Mouse (Mus musculus): ENCODE measurements around the gene Dll4. TPM values are rescaled to one million over a fixed set of nuclear protein-coding genes. Genes with fewer than 3 reads are reported as not detected.

Gene Dll4
- total RNA-seq, 1 experiment = 0.27 TPM

- in situ Hi-C loops (cut with MboI; ENCODE audit: low sequenced_read_pairs in 2 of 2, unreplicated experiment in 2 of 2) = no loop called here
- TF ChIP-seq MAFK (IDR thresholded peaks at IDR 0.05; ENCODE audit: insufficient read depth, low read depth, low read length) (no peak), ZC3H11A (IDR thresholded peaks at IDR 0.05; ENCODE audit: borderline replicate concordance, low read depth, low read length) (no peak), ZNF384 (IDR thresholded peaks at IDR 0.05; ENCODE audit: low read depth, low read length) (no peak), CHD2 (IDR thresholded peaks at IDR 0.05; ENCODE audit: low read depth, low read length) (no peak), HCFC1 (IDR thresholded peaks at IDR 0.05; ENCODE audit: borderline replicate concordance, insufficient read depth, low read length) (no peak)
- no peak for DNase-seq (ENCODE audit: low read depth, low spot score)
Observed at GRCm38 (mm10) chr2:119355089-119355488, 29.5 kb downstream of the Dll4 start.

GRCm38 (mm10) chr2:119355651-119356050, 30.1 kb downstream of the Dll4 start:
- Histone ChIP-seq H3K9ac (ENCODE audit: insufficient read depth, low read depth, low read length, poor library complexity, severe bottlenecking) (no peak overlapping the region), H3K4me3 (ENCODE audit: insufficient read depth in 1 of 2, low read depth in 1 of 2, low read length in 2 of 2, poor library complexity in 1 of 2, severe bottlenecking in 1 of 2) (no peak overlapping the region), H3K27ac (ENCODE audit: insufficient read depth, low read depth, low read length, poor library complexity, severe bottlenecking) (no peak overlapping the region), H3K36me3 (ENCODE audit: control insufficient read depth, insufficient read depth, low read length, poor library complexity, severe bottlenecking) (peaks cover 11% of the 10 kb centered on the region; the same call in 1 of the 2 replicates), H3K9me3 (ENCODE audit: control insufficient read depth, insufficient read depth, low read depth, low read length) (no peaks in the 10 kb centered on the region), H3K4me1 (ENCODE audit: control insufficient read depth in 2 of 2, insufficient read depth in 2 of 2, low read length in 2 of 2, poor library complexity in 1 of 2) (peaks cover 0 to under 1% of the 10 kb centered on the region in 2 experiments; a peak in 1 of 4 replicates)
- no peak for DNase-seq (ENCODE audit: low read depth, low spot score)
- in situ Hi-C loops (cut with MboI; ENCODE audit: low sequenced_read_pairs in 2 of 2, unreplicated experiment in 2 of 2) = no loop called here
- TF ChIP-seq ZC3H11A (IDR thresholded peaks at IDR 0.05; ENCODE audit: borderline replicate concordance, low read depth, low read length) (no peak), ZNF384 (IDR thresholded peaks at IDR 0.05; ENCODE audit: low read depth, low read length) (no peak), HCFC1 (IDR thresholded peaks at IDR 0.05; ENCODE audit: borderline replicate concordance, insufficient read depth, low read length) (no peak), MAFK (IDR thresholded peaks at IDR 0.05; ENCODE audit: insufficient read depth, low read depth, low read length) (no peak), CHD2 (IDR thresholded peaks at IDR 0.05; ENCODE audit: low read depth, low read length) (no peak)

More at GRCm38 (mm10) chr2:119355089-119355488, 29.5 kb downstream of the Dll4 start:
- Histone ChIP-seq H3K27ac (ENCODE audit: insufficient read depth, low read depth, low read length, poor library complexity, severe bottlenecking) (no peak overlapping the region), H3K9ac (ENCODE audit: insufficient read depth, low read depth, low read length, poor library complexity, severe bottlenecking) (no peak overlapping the region), H3K4me1 (ENCODE audit: control insufficient read depth in 2 of 2, insufficient read depth in 2 of 2, low read length in 2 of 2, poor library complexity in 1 of 2) (peaks cover 0 to 3% of the 10 kb centered on the region in 2 experiments; a peak in 1 of 4 replicates), H3K36me3 (ENCODE audit: control insufficient read depth, insufficient read depth, low read length, poor library complexity, severe bottlenecking) (peaks cover 11% of the 10 kb centered on the region; the same call in 1 of the 2 replicates), H3K4me3 (ENCODE audit: insufficient read depth in 1 of 2, low read depth in 1 of 2, low read length in 2 of 2, poor library complexity in 1 of 2, severe bottlenecking in 1 of 2) (no peak overlapping the region), H3K9me3 (ENCODE audit: control insufficient read depth, insufficient read depth, low read depth, low read length) (no peaks in the 10 kb centered on the region)

- no peak overlapping the region for H3K27ac ChIP-seq (ENCODE audit: insufficient read depth, low read depth, low read length, poor library complexity, severe bottlenecking)
- H3K9me3 ChIP-seq (ENCODE audit: control insufficient read depth, insufficient read depth, low read depth, low read length) = no peaks in the 10 kb centered on the region
- no peak overlapping the region for H3K4me3 ChIP-seq (ENCODE audit: insufficient read depth in 1 of 2, low read depth in 1 of 2, low read length in 2 of 2, poor library complexity in 1 of 2, severe bottlenecking in 1 of 2)
- no peak for DNase-seq (ENCODE audit: low read depth, low spot score)
- H3K36me3 ChIP-seq (ENCODE audit: control insufficient read depth, insufficient read depth, low read length, poor library complexity, severe bottlenecking) = peaks cover 11% of the 10 kb centered on the region; the same call in 1 of the 2 replicates
- in situ Hi-C loops (cut with MboI; ENCODE audit: low sequenced_read_pairs in 2 of 2, unreplicated experiment in 2 of 2) = no loop called here
- no peak for TF ChIP-seq CHD2 (IDR thresholded peaks at IDR 0.05; ENCODE audit: low read depth, low read length)
- TF ChIP-seq MAFK (IDR thresholded peaks at IDR 0.05; ENCODE audit: insufficient read depth, low read depth, low read length) = no peak
- no peak for TF ChIP-seq ZNF384 (IDR thresholded peaks at IDR 0.05; ENCODE audit: low read depth, low read length)
- TF ChIP-seq ZC3H11A (IDR thresholded peaks at IDR 0.05; ENCODE audit: borderline replicate concordance, low read depth, low read length) = no peak
- TF ChIP-seq HCFC1 (IDR thresholded peaks at IDR 0.05; ENCODE audit: borderline replicate concordance, insufficient read depth, low read length) = no peak
- no peak overlapping the region for H3K9ac ChIP-seq (ENCODE audit: insufficient read depth, low read depth, low read length, poor library complexity, severe bottlenecking)
- H3K4me1 ChIP-seq (ENCODE audit: control insufficient read depth in 2 of 2, insufficient read depth in 2 of 2, low read length in 2 of 2, poor library complexity in 1 of 2) = no peaks in the 10 kb centered on the region; a peak in 1 of 4 replicates
Observed at GRCm38 (mm10) chr2:119356310-119356709, 30.7 kb downstream of the Dll4 start.

GRCm38 (mm10) chr2:119356805-119357204, 31.2 kb downstream of the Dll4 start:
- H3K9ac ChIP-seq (ENCODE audit: insufficient read depth, low read depth, low read length, poor library complexity, severe bottlenecking) = no peak overlapping the region
- no peak overlapping the region for H3K27ac ChIP-seq (ENCODE audit: insufficient read depth, low read depth, low read length, poor library complexity, severe bottlenecking)
- DNase-seq (ENCODE audit: low read depth, low spot score) = no peak
- no peak for TF ChIP-seq MAFK (IDR thresholded peaks at IDR 0.05; ENCODE audit: insufficient read depth, low read depth, low read length)
- TF ChIP-seq ZC3H11A (IDR thresholded peaks at IDR 0.05; ENCODE audit: borderline replicate concordance, low read depth, low read length) = no peak
- TF ChIP-seq ZNF384 (IDR thresholded peaks at IDR 0.05; ENCODE audit: low read depth, low read length) = no peak
- peaks cover 11% of the 10 kb centered on the region; the same call in 1 of the 2 replicates for H3K36me3 ChIP-seq (ENCODE audit: control insufficient read depth, insufficient read depth, low read length, poor library complexity, severe bottlenecking)
- H3K4me3 ChIP-seq (ENCODE audit: insufficient read depth in 1 of 2, low read depth in 1 of 2, low read length in 2 of 2, poor library complexity in 1 of 2, severe bottlenecking in 1 of 2) = no peak overlapping the region
- no peaks in the 10 kb centered on the region; a peak in 1 of 4 replicates for H3K4me1 ChIP-seq (ENCODE audit: control insufficient read depth in 2 of 2, insufficient read depth in 2 of 2, low read length in 2 of 2, poor library complexity in 1 of 2)
- no peaks in the 10 kb centered on the region for H3K9me3 ChIP-seq (ENCODE audit: control insufficient read depth, insufficient read depth, low read depth, low read length)
- in situ Hi-C loops (cut with MboI; ENCODE audit: low sequenced_read_pairs in 2 of 2, unreplicated experiment in 2 of 2) = no loop called here

GRCm38 (mm10) chr2:119358249-119358648, 32.7 kb downstream of the Dll4 start:
- Histone ChIP-seq H3K4me1 (ENCODE audit: control insufficient read depth in 2 of 2, insufficient read depth in 2 of 2, low read length in 2 of 2, poor library complexity in 1 of 2) (no peaks in the 10 kb centered on the region; a peak in 1 of 4 replicates), H3K4me3 (ENCODE audit: insufficient read depth in 1 of 2, low read depth in 1 of 2, low read length in 2 of 2, poor library complexity in 1 of 2, severe bottlenecking in 1 of 2) (no peak overlapping the region), H3K9ac (ENCODE audit: insufficient read depth, low read depth, low read length, poor library complexity, severe bottlenecking) (no peak overlapping the region), H3K9me3 (ENCODE audit: control insufficient read depth, insufficient read depth, low read depth, low read length) (no peaks in the 10 kb centered on the region), H3K27ac (ENCODE audit: insufficient read depth, low read depth, low read length, poor library complexity, severe bottlenecking) (no peak overlapping the region), H3K36me3 (ENCODE audit: control insufficient read depth, insufficient read depth, low read length, poor library complexity, severe bottlenecking) (peaks cover 6% of the 10 kb centered on the region; the same call in 1 of the 2 replicates)
- no peak for DNase-seq (ENCODE audit: low read depth, low spot score)
- in situ Hi-C loops (cut with MboI; ENCODE audit: low sequenced_read_pairs in 2 of 2, unreplicated experiment in 2 of 2) = no loop called here
- TF ChIP-seq ZNF384 (IDR thresholded peaks at IDR 0.05; ENCODE audit: low read depth, low read length) (no peak), CHD2 (IDR thresholded peaks at IDR 0.05; ENCODE audit: low read depth, low read length) (no peak), HCFC1 (IDR thresholded peaks at IDR 0.05; ENCODE audit: borderline replicate concordance, insufficient read depth, low read length) (no peak), ZC3H11A (IDR thresholded peaks at IDR 0.05; ENCODE audit: borderline replicate concordance, low read depth, low read length) (no peak)
